Mouse (Mus musculus): ENCODE results near the gene Gm11146.

Gm11146 gene

GRCm38 (mm10) chr16:77601994-77602393, at the start of gene Gm11146:
Gm11146 (minus strand) TSS chr16:77602094.
- DNase-seq, result no peak

GRCm38 (mm10) chr16:77650596-77650995, 48.7 kb upstream of the Gm11146 start:
- DNase-seq, result no peak

- DNase-seq, result no peak
These were observed 47.1 kb upstream of the Gm11146 start for GRCm38 (mm10) chr16:77649006-77649405.

GRCm38 (mm10) chr16:77648181-77648580, 46.3 kb upstream of the Gm11146 start:
- no peak for DNase-seq

- no peak for DNase-seq
These were observed 44.3 kb upstream of the Gm11146 start for GRCm38 (mm10) chr16:77646146-77646545.

GRCm38 (mm10) chr16:77644976-77645375, 43.1 kb upstream of the Gm11146 start:
- no peak for DNase-seq

- peak; percentile 24 for DNase-seq
These were observed 42.2 kb upstream of the Gm11146 start for GRCm38 (mm10) chr16:77643871-77644720.

GRCm38 (mm10) chr16:77643036-77643870, 41.4 kb upstream of the Gm11146 start:
- no peak for DNase-seq

GRCm38 (mm10) chr16:77636497-77636896, 34.6 kb upstream of the Gm11146 start:
- no peak for DNase-seq

- peak; percentile 15 for DNase-seq
These were observed 30.5 kb upstream of the Gm11146 start for GRCm38 (mm10) chr16:77632315-77632881.

GRCm38 (mm10) chr16:77622681-77623080, 20.8 kb upstream of the Gm11146 start:
- no peak for DNase-seq

- no peak for DNase-seq
These were observed 687 bp upstream of the Gm11146 start for GRCm38 (mm10) chr16:77602581-77602980.

GRCm38 (mm10) chr16:77598787-77599186, 3.1 kb downstream of the Gm11146 start:
- DNase-seq, result no peak

- no peak for DNase-seq
These were observed 5.3 kb downstream of the Gm11146 start for GRCm38 (mm10) chr16:77596556-77596955.

GRCm38 (mm10) chr16:77595661-77596060, 6.2 kb downstream of the Gm11146 start:
- no peak for DNase-seq

- DNase-seq, result peak; percentile 14
These were observed 7.3 kb downstream of the Gm11146 start for GRCm38 (mm10) chr16:77594553-77594952.

- DNase-seq, result peak; percentile 37
These were observed 8.0 kb downstream of the Gm11146 start for GRCm38 (mm10) chr16:77593828-77594421.

GRCm38 (mm10) chr16:77592986-77593385, 8.9 kb downstream of the Gm11146 start:
- DNase-seq, result no peak

GRCm38 (mm10) chr16:77573036-77573435, 28.9 kb downstream of the Gm11146 start:
- DNase-seq, result no peak

GRCm38 (mm10) chr16:77569457-77569856, 32.4 kb downstream of the Gm11146 start:
- no peak for DNase-seq

- no peak for DNase-seq
These were observed 33.5 kb downstream of the Gm11146 start for GRCm38 (mm10) chr16:77568384-77568783.

- DNase-seq, result no peak
These were observed 39.0 kb downstream of the Gm11146 start for GRCm38 (mm10) chr16:77562852-77563251.
